Mouse (Mus musculus) midbrain, embryonic 10.5 days (tissue): ENCODE data around the gene Pvr. TPM values are rescaled to one million over a fixed set of nuclear protein-coding genes. Genes with fewer than 3 reads are reported as not detected.

Experiments
- DNase-seq: peaks from one replicate; pipeline ENCODE4 v3.0.0-alpha.2; 2017; ENCODE audit warnings: low spot score
- H3K27ac ChIP-seq: fragments of 300-500 bp; sonication (generic); replicated peaks from 2 replicates; pipeline ENCODE4 v1.5.1; 2016; ENCODE audit warnings: mild to moderate bottlenecking
- H3K27me3 ChIP-seq: fragments of 300-500 bp; sonication (generic); 2 replicates; pipeline ENCODE4 v1.6.1; 2016; ENCODE audit warnings: low read depth, mild to moderate bottlenecking; ENCODE audit not compliant: poor library complexity, severe bottlenecking
- H3K36me3 ChIP-seq: fragments of 300-500 bp; sonication (generic); 2 replicates; pipeline ENCODE4 v1.6.1; 2016; ENCODE audit warnings: mild to moderate bottlenecking, moderate library complexity
- H3K4me1 ChIP-seq: fragments of 300-500 bp; sonication (generic); 2 replicates; pipeline ENCODE4 v1.6.1; 2016
- H3K4me3 ChIP-seq: fragments of 300-500 bp; sonication (generic); 2 replicates; pipeline ENCODE4 v1.5.1; 2016; ENCODE audit warnings: mild to moderate bottlenecking, moderate library complexity
- H3K9me3 ChIP-seq: fragments of 300-500 bp; sonication (generic); replicated peaks from 2 replicates; pipeline ENCODE4 v1.6.1; 2016; ENCODE audit warnings: mild to moderate bottlenecking
- WGBS: fragments of 180-500 bp; shearing (Covaris S2); methylation state at CpG from one replicate; pipeline ENCODE4 v1.1.7; 2016; 5-methylcytosine and 5-hydroxymethylcytosine counted together
- polyA plus RNA-seq: library from polyadenylated mRNA; unstranded; fragments of >200 nt; fragmentation: Nextera tagmentation; extraction: Ambion mirVana; gene quantifications from 2 replicates; pipeline ENCODE4 v1.2.1, GENCODE M21; 2016

Gene Pvr
- polyA plus RNA-seq, 1 experiment from 2014 or later: 7.5 TPM

DNA sequence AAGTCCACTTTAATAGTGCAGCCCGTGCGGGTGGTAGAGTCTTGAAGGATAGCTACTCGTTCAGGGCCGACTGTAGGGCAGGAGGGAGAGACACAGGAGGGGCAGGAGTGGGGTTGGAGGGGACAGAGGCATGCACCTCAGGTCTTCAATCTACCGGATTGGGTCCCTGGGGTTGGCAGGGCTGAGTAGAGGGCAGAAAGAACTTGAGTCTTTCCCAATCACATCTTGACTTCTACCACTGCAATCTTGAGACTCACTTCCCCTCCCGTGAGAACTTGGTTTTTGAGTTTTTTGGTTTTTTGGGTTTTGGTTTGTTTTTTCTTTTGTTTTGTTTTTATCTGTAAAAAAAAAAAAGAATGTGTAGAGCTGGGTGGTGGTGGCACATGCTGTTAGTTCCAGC, 64.7 kb downstream of the Pvr start:
- peaks cover 7% of the 10 kb centered on the region for H3K4me1 ChIP-seq
- DNase-seq: no peak
- H3K4me3 ChIP-seq: no peak overlapping the region
- 88% methylated on average over 6 of the region's 6 CpGs for WGBS
- H3K36me3 ChIP-seq: no peaks in the 10 kb centered on the region
- H3K9me3 ChIP-seq: peaks cover 3% of the 10 kb centered on the region; the same call in 1 of the 2 replicates
- H3K27me3 ChIP-seq: peaks cover 22% of the 10 kb centered on the region
- no peak overlapping the region for H3K27ac ChIP-seq

DNA sequence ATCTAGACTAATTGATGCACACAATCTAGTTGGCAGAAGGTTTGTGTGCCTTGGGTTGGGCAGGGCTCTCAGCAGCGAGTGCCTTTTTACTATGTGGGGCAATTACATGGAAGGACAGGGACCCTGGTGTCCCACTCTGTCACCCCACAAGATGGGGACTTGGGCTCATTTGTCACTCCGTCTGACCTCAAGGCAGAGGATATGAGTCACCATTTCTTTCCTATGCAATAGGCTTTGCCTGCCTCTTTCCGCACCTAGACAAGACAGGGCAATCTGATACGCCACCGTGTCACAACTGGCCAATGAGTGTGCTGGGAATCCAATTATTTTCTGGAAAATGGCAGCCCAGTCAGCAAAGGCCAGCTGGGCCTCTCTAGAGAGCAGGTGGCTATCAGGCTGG, 65.3 kb downstream of the Pvr start:
- H3K36me3 ChIP-seq: no peaks in the 10 kb centered on the region
- no peak for DNase-seq
- 78% methylated on average over 5 of the region's 5 CpGs for WGBS
- peaks cover 7% of the 10 kb centered on the region for H3K4me1 ChIP-seq
- peaks cover 26% of the 10 kb centered on the region for H3K27me3 ChIP-seq
- H3K9me3 ChIP-seq: peaks cover 3% of the 10 kb centered on the region; the same call in 1 of the 2 replicates
- no peak overlapping the region for H3K4me3 ChIP-seq
- no peak overlapping the region for H3K27ac ChIP-seq

Other genes with a start within 250 kb of the Pvr start
- gene Apoc2, start 243.2 kb downstream of the Pvr start, polyA plus RNA-seq: 0.22 and 0.26 TPM in 2 replicates
- not detected in 2 replicates for gene Gm44805, start 239.7 kb downstream of the Pvr start, polyA plus RNA-seq
- not detected in 2 replicates for gene Apoc4, start 239.7 kb downstream of the Pvr start, polyA plus RNA-seq
- 1.7 and 1.9 TPM in 2 replicates for gene Apoc1, start 228.5 kb downstream of the Pvr start, polyA plus RNA-seq
- 166 and 199 TPM in 2 replicates for gene Apoe, start 222.0 kb downstream of the Pvr start, polyA plus RNA-seq
- gene Tomm40, start 205.7 kb downstream of the Pvr start, polyA plus RNA-seq: 189 and 210 TPM in 2 replicates
- 76.4 and 88.7 TPM in 2 replicates for gene Nectin2, start 170.7 kb downstream of the Pvr start, polyA plus RNA-seq
- 25.3 and 32.2 TPM in 2 replicates for gene Bcam, start 150.1 kb downstream of the Pvr start, polyA plus RNA-seq
- 0.62 and 0.70 TPM in 2 replicates for gene Cblc, start 124.4 kb downstream of the Pvr start, polyA plus RNA-seq
- 1.1 and 1.8 TPM in 2 replicates for gene Bcl3, start 98.4 kb downstream of the Pvr start, polyA plus RNA-seq
- gene Gm19345, start 69.2 kb downstream of the Pvr start, polyA plus RNA-seq: 0.14 TPM in 1 of 2 replicates, not detected in the other
- gene Ceacam16, start 59.9 kb downstream of the Pvr start, polyA plus RNA-seq: not detected in 2 replicates
- not detected in 2 replicates for gene Ceacam19, start 33.2 kb downstream of the Pvr start, polyA plus RNA-seq
- 0.54 TPM in 1 of 2 replicates, not detected in the other for gene Igsf23, start 29.6 kb upstream of the Pvr start, polyA plus RNA-seq
- gene Ceacam20, start 44.3 kb upstream of the Pvr start, polyA plus RNA-seq: not detected in 2 replicates
- not detected in 2 replicates for gene Nlrp9b, start 70.3 kb upstream of the Pvr start, polyA plus RNA-seq
- gene Vmn1r91, start 178.5 kb upstream of the Pvr start, polyA plus RNA-seq: not detected in 2 replicates
- gene Gm16442, start 201.4 kb upstream of the Pvr start, polyA plus RNA-seq: not detected in 2 replicates
- gene Vmn1r93, start 217.9 kb upstream of the Pvr start, polyA plus RNA-seq: not detected in 2 replicates
- not detected in 2 replicates for gene Vmn1r94, start 247.2 kb upstream of the Pvr start, polyA plus RNA-seq